8 mouse cellular contexts compared by ENCODE assay signal in the genomic region with DNA sequence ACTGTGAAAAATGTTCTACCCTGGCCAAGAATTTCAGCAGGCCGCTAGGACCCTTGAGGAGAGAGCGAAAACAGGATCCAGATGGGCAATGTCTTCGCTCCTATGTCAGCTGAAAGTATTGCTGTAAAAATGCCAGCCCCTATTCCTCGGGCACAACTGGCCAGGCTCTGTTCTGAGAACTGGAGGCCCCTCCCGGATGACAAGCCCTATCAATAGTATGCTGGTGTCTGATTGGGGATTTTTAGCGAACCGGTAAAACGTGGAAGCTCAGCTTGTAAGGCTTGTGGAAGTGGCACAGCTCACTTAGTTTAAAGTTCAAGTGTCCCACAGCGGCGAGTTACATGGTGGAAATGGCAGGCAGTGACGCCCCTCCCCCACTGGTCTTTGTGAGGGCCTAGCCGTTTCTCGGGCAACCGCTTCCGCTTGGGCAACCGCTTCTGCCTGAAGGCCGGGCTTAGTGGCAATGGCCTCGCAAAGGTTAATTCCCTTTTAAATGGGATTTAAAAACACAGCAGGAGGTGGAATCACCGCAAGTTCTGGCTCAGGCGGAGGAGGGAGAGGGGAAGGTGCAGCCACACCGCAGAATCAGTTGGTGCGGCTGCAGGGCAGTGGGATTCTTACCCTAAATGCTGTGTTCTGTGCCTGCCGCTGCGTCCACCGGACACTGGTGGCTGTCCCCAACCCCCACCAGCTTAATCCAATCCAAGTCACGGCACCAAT. TPM values are rescaled to one million over a fixed set of nuclear protein-coding genes. Genes with fewer than 3 reads are reported as not detected.
DNase-seq lines count a peak whose midpoint lies in the region; ATAC-seq and TF ChIP-seq lines count a peak whose summit lies in the region.

No protein-coding gene starts in this region.

- no peaks in the 10 kb centered on the region for H3K36me3 ChIP-seq in hindbrain, embryonic 11.5 days (ENCODE audit: control insufficient read depth, insufficient read depth, low read length)
- H3K36me3 ChIP-seq in lung, embryonic 14.5 days (ENCODE audit: insufficient read depth) = no peaks in the 10 kb centered on the region

- DNase-seq in Muller cell, postnatal 12 days (ENCODE audit: inconsistent ontology term) = peak; percentile 84
- DNase-seq in cerebellum, adult 9-10 months = peak; percentile 34
- peak; percentile 68 to 69 for DNase-seq in frontal cortex, postnatal 14 days (ENCODE audit: low spot score in 2 of 2)
- peak; percentile 95 for DNase-seq in hindbrain, embryonic 11.5 days (ENCODE audit: low spot score)
- peak; percentile 76 for DNase-seq in layer of hippocampus, adult 9-11 months
- peak; percentile 92 for DNase-seq in lung, embryonic 14.5 days
- peak; percentile 81 for DNase-seq in testis, postnatal 14 days (ENCODE audit: low spot score)

- H3K4me2 ChIP-seq in hindbrain, embryonic 11.5 days (replicated peaks; ENCODE audit: low read depth, low read length) = peak overlapping the region; percentile 41
- peak overlapping the region; percentile 58 for H3K4me2 ChIP-seq in lung, embryonic 14.5 days

- 6% methylated on average over 26 of the region's 26 CpGs for WGBS in hindbrain, embryonic 11.5 days
- WGBS in lung, embryonic 14.5 days = 12% methylated on average over 26 of the region's 26 CpGs

- H3K4me3 ChIP-seq in hindbrain, embryonic 11.5 days (ENCODE audit: low read depth, low read length) = peak overlapping the region; percentile 21
- H3K4me3 ChIP-seq in lung, embryonic 14.5 days (ENCODE audit: low read depth, low read length) = peak overlapping the region; percentile 23

- H3K9me3 ChIP-seq in hindbrain, embryonic 11.5 days (ENCODE audit: control insufficient read depth, low read length) = no peaks in the 10 kb centered on the region
- no peaks in the 10 kb centered on the region for H3K9me3 ChIP-seq in lung, embryonic 14.5 days (ENCODE audit: low read depth, low read length)

- H3K4me1 ChIP-seq in hindbrain, embryonic 11.5 days (replicated peaks; ENCODE audit: control insufficient read depth, insufficient read depth, low read length) = 0 out of 2 replicates have a peak, but pooled peaks cover 2% of the 10 kb centered on the region
- H3K4me1 ChIP-seq in lung, embryonic 14.5 days (ENCODE audit: insufficient read depth) = no peaks in the 10 kb centered on the region

- 0 out of 2 replicates have a peak overlapping the region, but pooled peaks have one; percentile 21 for H3K27ac ChIP-seq in hindbrain, embryonic 11.5 days (ENCODE audit: low read depth, low read length)
- H3K27ac ChIP-seq in lung, embryonic 14.5 days (ENCODE audit: low read depth) = peak overlapping the region; percentile 6; the same call in 1 of the 2 replicates

- ATAC-seq in hindbrain, embryonic 11.5 days (ENCODE audit: low FRiP score) = peak; percentile 98
- ATAC-seq in lung, embryonic 14.5 days (ENCODE audit: insufficient read depth) = peak; percentile 94
- peak; percentile 96 for ATAC-seq in neutrophil, adult 5-6 weeks (ENCODE audit: extremely low read depth, insufficient number of reproducible peaks, low FRiP score, poor library complexity, severe bottlenecking)

- peak overlapping the region; percentile 55; the same call in 1 of the 2 replicates for H3K9ac ChIP-seq in hindbrain, embryonic 11.5 days (ENCODE audit: low read depth, low read length)
- peak overlapping the region; percentile 42 for H3K9ac ChIP-seq in lung, embryonic 14.5 days

- H3K27me3 ChIP-seq in hindbrain, embryonic 11.5 days (ENCODE audit: control insufficient read depth, insufficient read depth, low read length) = no peaks in the 10 kb centered on the region
- H3K27me3 ChIP-seq in lung, embryonic 14.5 days (ENCODE audit: insufficient read depth, low read length) = no peaks in the 10 kb centered on the region

- no peak for TF ChIP-seq CTCF in lung, embryonic 14.5 days (IDR thresholded peaks at IDR 0.05; ENCODE audit: low read depth)

RNA-seq across cellular contexts. Expression of a gene that starts 25.7 kb away (rescaled TPM):
- polyA plus RNA-seq in hindbrain, embryonic 11.5 days (2014; fragmentation: Nextera tagmentation; extraction: Ambion mirVana) = not detected in 2 replicates
- polyA plus RNA-seq in lung, embryonic 14.5 days (2014; fragmentation: Nextera tagmentation; extraction: Ambion mirVana) = not detected in 2 replicates
- 1.4 and 3.3 TPM in 2 replicates for total RNA-seq in neutrophil, adult 5-6 weeks (2017)

Comparison
In these comparisons a context has a peak if more than half of its experiments do, and no peak if none do; other contexts are left out.
1. Peak in every context shown above with its lines: DNase-seq, ATAC-seq, H3K4me3 ChIP-seq and H3K27ac ChIP-seq.
2. DNase-seq: peak in every context shown above with its lines; median percentile 95 in hindbrain, embryonic 11.5 days; 92 in lung, embryonic 14.5 days; 84 in Muller cell, postnatal 12 days; 81 in testis, postnatal 14 days; 76 in layer of hippocampus, adult 9-11 months; 68 in frontal cortex, postnatal 14 days; 34 in cerebellum, adult 9-10 months.